Comparison of ENCODE assay signal across 31 mouse cellular contexts in genomic region chr5:113600181-113600580, GRCm38 (mm10). TPM values are rescaled to one million over a fixed set of nuclear protein-coding genes. Genes with fewer than 3 reads are reported as not detected.
DNase-seq lines count a peak whose midpoint lies in the region; ATAC-seq lines count a peak whose summit lies in the region.
"Had no signal": no experiment of that assay in that cellular context is flagged by ENCODE, and none has a peak within 500 bp of the region (broad histone marks: within the 10 kb centered on the region; RNA-seq: fewer than 3 reads in every experiment).

No protein-coding gene starts in this region.

- 71% methylated on average over 3 of the region's 3 CpGs for WGBS in hindbrain, embryonic 13.5 days
- 90% methylated on average over 3 of the region's 3 CpGs for WGBS in hindbrain, embryonic 10.5 days
- WGBS in hindbrain, embryonic 16.5 days, result 74% methylated on average over 3 of the region's 3 CpGs

- H3K27ac ChIP-seq in hindbrain, embryonic 13.5 days, result peak overlapping the region; percentile 59
- no peak overlapping the region for H3K27ac ChIP-seq in hindbrain, embryonic 10.5 days
- peak overlapping the region; percentile 33; the same call in 1 of the 2 replicates for H3K27ac ChIP-seq in hindbrain, embryonic 16.5 days (ENCODE audit: low read depth, low read length)
- H3K27ac ChIP-seq: forebrain, embryonic 15.5 days; heart, embryonic 10.5 days; heart, embryonic 15.5 days; limb, embryonic 10.5 days; limb, embryonic 15.5 days; liver, embryonic 13.5 days had no signal

- H3K9me3 ChIP-seq in hindbrain, embryonic 13.5 days, result no peaks in the 10 kb centered on the region
- 0 out of 2 replicates have a peak, but pooled peaks cover 3% of the 10 kb centered on the region for H3K9me3 ChIP-seq in hindbrain, embryonic 10.5 days
- no peaks in the 10 kb centered on the region for H3K9me3 ChIP-seq in hindbrain, embryonic 16.5 days (ENCODE audit: control insufficient read depth, low read length)
- H3K9me3 ChIP-seq: forebrain, embryonic 15.5 days; heart, embryonic 10.5 days; heart, embryonic 15.5 days; limb, embryonic 10.5 days; limb, embryonic 15.5 days; liver, embryonic 13.5 days; midbrain, embryonic 15.5 days had no signal

- H3K9ac ChIP-seq in hindbrain, embryonic 13.5 days, result no peak overlapping the region
- H3K9ac ChIP-seq in hindbrain, embryonic 16.5 days (ENCODE audit: low read depth, low read length), result no peak overlapping the region
- H3K9ac ChIP-seq: forebrain, embryonic 15.5 days; heart, embryonic 15.5 days; limb, embryonic 15.5 days; liver, embryonic 13.5 days; midbrain, embryonic 15.5 days had no signal

- DNase-seq in hindbrain, embryonic 10.5 days (ENCODE audit: low spot score), result no peak
- DNase-seq in ES-CJ7 (ENCODE audit: low read depth, low spot score) (peak; percentile 95), R1 (ENCODE audit: low read depth, low spot score) (peak; percentile 97)
- DNase-seq in retina, embryonic 14.5 days (ENCODE audit: low spot score), result no peak
- DNase-seq in urinary bladder, postnatal 36 days (ENCODE audit: low spot score in 2 of 2), result no peak
- DNase-seq: adrenal gland, postnatal 36 days; cerebellum, adult 18-20 months; cerebellum, postnatal 10 days; gastrocnemius, postnatal 25 days; heart, adult 11 months; kidney, adult 9 months; kidney, postnatal 10 days; layer of hippocampus, adult 9-11 months; liver, embryonic 13.5 days; lung, adult 18-20 months; lung, postnatal 4 days; right cerebral cortex, adult 18-20 months; thymus, postnatal 14 days had no signal

- no peaks in the 10 kb centered on the region for H3K36me3 ChIP-seq in hindbrain, embryonic 13.5 days
- H3K36me3 ChIP-seq in hindbrain, embryonic 10.5 days, result no peaks in the 10 kb centered on the region
- H3K36me3 ChIP-seq in hindbrain, embryonic 16.5 days (ENCODE audit: control insufficient read depth, insufficient read depth, low read length), result no peaks in the 10 kb centered on the region
- H3K36me3 ChIP-seq: forebrain, embryonic 15.5 days; heart, embryonic 10.5 days; heart, embryonic 15.5 days; limb, embryonic 10.5 days; limb, embryonic 15.5 days; liver, embryonic 13.5 days; midbrain, embryonic 15.5 days had no signal

- H3K4me3 ChIP-seq in hindbrain, embryonic 13.5 days, result no peak overlapping the region
- no peak overlapping the region for H3K4me3 ChIP-seq in hindbrain, embryonic 10.5 days
- H3K4me3 ChIP-seq in hindbrain, embryonic 16.5 days (ENCODE audit: low read length), result no peak overlapping the region
- H3K4me3 ChIP-seq: forebrain, embryonic 15.5 days; heart, embryonic 10.5 days; heart, embryonic 15.5 days; limb, embryonic 10.5 days; limb, embryonic 15.5 days; liver, embryonic 13.5 days; megakaryocyte, embryonic 14.5 days; midbrain, embryonic 15.5 days; myocyte had no signal

- H3K4me2 ChIP-seq in hindbrain, embryonic 13.5 days, result no peak overlapping the region
- H3K4me2 ChIP-seq in hindbrain, embryonic 16.5 days (ENCODE audit: low read length), result no peak overlapping the region
- H3K4me2 ChIP-seq: forebrain, embryonic 15.5 days; heart, embryonic 15.5 days; limb, embryonic 15.5 days; liver, embryonic 13.5 days; midbrain, embryonic 15.5 days had no signal

- no peak for ATAC-seq in hindbrain, embryonic 13.5 days (ENCODE audit: low FRiP score)
- ATAC-seq in hindbrain, embryonic 16.5 days, result no peak
- ATAC-seq: CD4-positive, CD25-positive, alpha-beta regulatory T cell, adult 4 months; forebrain, embryonic 15.5 days; intestine, postnatal 0 days; lung, postnatal 0 days; midbrain, embryonic 15.5 days had no signal

- peaks cover 27% of the 10 kb centered on the region; the same call in 1 of the 2 replicates for H3K4me1 ChIP-seq in hindbrain, embryonic 13.5 days (replicated peaks)
- H3K4me1 ChIP-seq in hindbrain, embryonic 10.5 days (replicated peaks), result peaks cover 17% of the 10 kb centered on the region; the same call in 1 of the 2 replicates
- H3K4me1 ChIP-seq in hindbrain, embryonic 16.5 days (ENCODE audit: control insufficient read depth, insufficient read depth, low read depth, low read length), result no peaks in the 10 kb centered on the region; the same call in 1 of the 2 replicates
- H3K4me1 ChIP-seq: heart, embryonic 10.5 days; heart, embryonic 15.5 days; liver, embryonic 13.5 days had no signal

- H3K27me3 ChIP-seq in hindbrain, embryonic 13.5 days, result no peaks in the 10 kb centered on the region
- H3K27me3 ChIP-seq in hindbrain, embryonic 10.5 days (ENCODE audit: insufficient read depth, poor library complexity, severe bottlenecking), result no peaks in the 10 kb centered on the region
- H3K27me3 ChIP-seq in hindbrain, embryonic 16.5 days (replicated peaks; ENCODE audit: control insufficient read depth, insufficient read depth, low read length), result no peaks in the 10 kb centered on the region
- H3K27me3 ChIP-seq: forebrain, embryonic 15.5 days; limb, embryonic 15.5 days; liver, embryonic 13.5 days; megakaryocyte, embryonic 14.5 days; midbrain, embryonic 15.5 days had no signal

RNA-seq across cellular contexts. Expression of gene Cmklr1, which starts 50.0 kb away (rescaled TPM):
- polyA plus RNA-seq in hindbrain, embryonic 13.5 days (2015; fragmentation: Nextera tagmentation; extraction: Ambion mirVana), result 1.2 and 1.8 TPM in 2 replicates
- polyA plus RNA-seq in hindbrain, embryonic 10.5 days (2016; fragmentation: Nextera tagmentation; extraction: Ambion mirVana), result 0.78 and 1.1 TPM in 2 replicates
- 1.2 and 1.6 TPM in 2 replicates for polyA plus RNA-seq in hindbrain, embryonic 16.5 days (2015; fragmentation: Nextera tagmentation; extraction: Ambion mirVana)
- polyA plus RNA-seq: CD4-positive, CD25-positive, alpha-beta regulatory T cell, adult 4 months had no signal

Comparison
In these comparisons a context has a peak if more than half of its experiments do, and no peak if none do; other contexts are left out.
1. DNase-seq: peak in ES-CJ7 (single experiment) and R1 (single experiment); none in hindbrain, embryonic 10.5 days (single experiment), retina, embryonic 14.5 days (single experiment) and urinary bladder, postnatal 36 days (0 of 2).